ENCODE assay signal across 8 mouse cellular contexts in the genomic region with DNA sequence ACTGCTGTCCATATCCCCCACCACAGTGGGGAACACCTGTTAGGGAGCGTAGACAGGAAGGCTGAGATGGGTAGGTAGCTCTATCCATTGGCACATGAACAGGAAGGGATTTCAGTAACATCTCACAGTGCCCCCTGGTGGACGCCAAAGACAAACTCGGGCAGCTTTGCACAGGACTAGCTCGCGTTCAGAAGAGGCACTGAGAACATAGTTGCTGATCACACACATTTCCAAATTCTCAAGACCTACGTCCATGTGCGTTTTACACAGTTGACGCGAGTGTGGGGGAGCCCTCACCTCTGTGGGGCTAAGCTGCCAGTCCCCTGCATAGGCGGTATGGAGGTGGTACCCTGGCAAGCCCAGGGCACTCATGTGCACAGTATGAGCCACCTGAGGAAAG. TPM values are rescaled to one million over a fixed set of nuclear protein-coding genes. Genes with fewer than 3 reads are reported as not detected.
DNase-seq lines count a peak whose midpoint lies in the region; ATAC-seq and TF ChIP-seq lines count a peak whose summit lies in the region.

No protein-coding gene starts in this region.

- 8% methylated on average over 10 of the region's 10 CpGs for WGBS in forebrain, embryonic 14.5 days
- 5% methylated on average over 10 of the region's 10 CpGs for WGBS in neural tube, embryonic 15.5 days

- H3K36me3 ChIP-seq in ES-E14 (ENCODE audit: control insufficient read depth, insufficient read depth, low read length, poor library complexity, severe bottlenecking), result peaks cover 8% of the 10 kb centered on the region; the same call in 1 of the 2 replicates
- H3K36me3 ChIP-seq in forebrain, embryonic 14.5 days (ENCODE audit: control insufficient read depth, insufficient read depth, low read length), result peaks cover 23% of the 10 kb centered on the region
- peaks cover 19% of the 10 kb centered on the region for H3K36me3 ChIP-seq in neural tube, embryonic 15.5 days

- peak; percentile 10; the same call in 1 of the 2 replicates for ATAC-seq in forebrain, embryonic 14.5 days
- ATAC-seq in neural tube, embryonic 15.5 days (ENCODE audit: low FRiP score), result peak; percentile 46

- peak; percentile 85 for DNase-seq in ES-E14 (ENCODE audit: low read depth, low spot score)
- DNase-seq in cerebellum, adult 11 months, result peak; percentile 81
- DNase-seq in forebrain, embryonic 14.5 days (ENCODE audit: low spot score), result peak; percentile 89
- DNase-seq in heart, postnatal 14 days, result peak; percentile 88 to 92
- DNase-seq in layer of hippocampus, adult 18-20 months (ENCODE audit: low spot score in 2 of 2), result peak; percentile 82 to 92
- DNase-seq in lung, adult 18-20 months, result peak; percentile 79 to 86
- peak; percentile 95 for DNase-seq in testis, postnatal 10 days (ENCODE audit: low spot score)

- H3K4me3 ChIP-seq in ES-E14 (ENCODE audit: insufficient read depth in 1 of 2, low read depth in 1 of 2, low read length in 2 of 2, poor library complexity in 1 of 2, severe bottlenecking in 1 of 2), result peak overlapping the region in 1 of 2 experiments; percentile 42; a peak in 3 of 4 replicates
- peak overlapping the region; percentile 16; the same call in 1 of the 2 replicates for H3K4me3 ChIP-seq in forebrain, embryonic 14.5 days (ENCODE audit: low read depth, low read length)
- H3K4me3 ChIP-seq in neural tube, embryonic 15.5 days (replicated peaks), result peak overlapping the region; percentile 74

- in situ Hi-C loops in ES-E14 (cut with MboI; ENCODE audit: low sequenced_read_pairs in 2 of 2, unreplicated experiment in 2 of 2), result no loop called here

- intact Hi-C loops in heart, postnatal 14 days (cut with DNase I), result loop anchor here (1.0 to 2.0 kb wide), 2 partner anchors 57 to 104 kb away; no protein-coding TSS in a partner anchor

- H3K27me3 ChIP-seq in forebrain, embryonic 14.5 days (replicated peaks; ENCODE audit: control insufficient read depth, insufficient read depth, low read length), result no peaks in the 10 kb centered on the region
- H3K27me3 ChIP-seq in neural tube, embryonic 15.5 days (replicated peaks), result no peaks in the 10 kb centered on the region

- H3K4me2 ChIP-seq in forebrain, embryonic 14.5 days (ENCODE audit: low read length), result peak overlapping the region; percentile 85
- H3K4me2 ChIP-seq in neural tube, embryonic 15.5 days, result peak overlapping the region; percentile 90

- H3K27ac ChIP-seq in ES-E14 (ENCODE audit: insufficient read depth, low read depth, low read length, poor library complexity, severe bottlenecking), result no peak overlapping the region
- no peak overlapping the region for H3K27ac ChIP-seq in forebrain, embryonic 14.5 days (ENCODE audit: low read depth, low read length)
- no peak overlapping the region; the same call in 1 of the 2 replicates for H3K27ac ChIP-seq in neural tube, embryonic 15.5 days (replicated peaks)

- no peaks in the 10 kb centered on the region for H3K9me3 ChIP-seq in ES-E14 (ENCODE audit: control insufficient read depth, insufficient read depth, low read depth, low read length)
- no peaks in the 10 kb centered on the region for H3K9me3 ChIP-seq in forebrain, embryonic 14.5 days (replicated peaks; ENCODE audit: control insufficient read depth, low read length)
- no peaks in the 10 kb centered on the region for H3K9me3 ChIP-seq in neural tube, embryonic 15.5 days (replicated peaks)

- no peak overlapping the region; the same call in 1 of the 2 replicates for H3K9ac ChIP-seq in ES-E14 (ENCODE audit: insufficient read depth, low read depth, low read length, poor library complexity, severe bottlenecking)
- no peak overlapping the region for H3K9ac ChIP-seq in forebrain, embryonic 14.5 days (ENCODE audit: low read length)
- peak overlapping the region; percentile 66 for H3K9ac ChIP-seq in neural tube, embryonic 15.5 days (replicated peaks)

- H3K4me1 ChIP-seq in ES-E14 (ENCODE audit: control insufficient read depth in 2 of 2, insufficient read depth in 2 of 2, low read length in 2 of 2, poor library complexity in 1 of 2), result peaks cover 2 to 12% of the 10 kb centered on the region in 2 experiments; a peak in 3 of 4 replicates
- H3K4me1 ChIP-seq in forebrain, embryonic 14.5 days (ENCODE audit: control insufficient read depth, insufficient read depth, low read length), result peaks cover 6% of the 10 kb centered on the region
- peaks cover 18% of the 10 kb centered on the region for H3K4me1 ChIP-seq in neural tube, embryonic 15.5 days

TF ChIP-seq in ES-E14, 5 proteins besides CTCF, POLR2A, EP300 and RAD21:
- TF ChIP-seq ZC3H11A (IDR thresholded peaks at IDR 0.05; ENCODE audit: borderline replicate concordance, low read depth, low read length), result peak; percentile 34; the same call in 1 of the 2 replicates
- no peak for TF ChIP-seq ZNF384 (IDR thresholded peaks at IDR 0.05; ENCODE audit: low read depth, low read length)
- peak; percentile 46; the same call in 1 of the 2 replicates for TF ChIP-seq MAFK (IDR thresholded peaks at IDR 0.05; ENCODE audit: insufficient read depth, low read depth, low read length)
- no peak for TF ChIP-seq CHD2 (IDR thresholded peaks at IDR 0.05; ENCODE audit: low read depth, low read length)
- peak; percentile 47; the same call in 1 of the 2 replicates for TF ChIP-seq HCFC1 (IDR thresholded peaks at IDR 0.05; ENCODE audit: borderline replicate concordance, insufficient read depth, low read length)

RNA-seq across cellular contexts. Expression of a gene that starts 1.4 kb away (rescaled TPM):
- total RNA-seq in ES-E14 (2012; rRNA removed), result 22.0 and 27.5 TPM in 2 replicates
- polyA plus RNA-seq in forebrain, embryonic 14.5 days (2014; fragmentation: Nextera tagmentation; extraction: Ambion mirVana), result 45.0 and 49.2 TPM in 2 replicates
- 10 to 100 TPM; 86.2 to 92.8 TPM for total RNA-seq in heart, postnatal 14 days (2021)
- total RNA-seq in layer of hippocampus, adult 18-20 months (2021), result 10 to 100 TPM; 71.6 to 77.6 TPM
- 51.0 and 60.0 TPM in 2 replicates for polyA plus RNA-seq in neural tube, embryonic 15.5 days (2015; fragmentation: Nextera tagmentation; extraction: Ambion mirVana)

RNA-seq across cellular contexts. Expression of a gene that starts 4.0 kb away (rescaled TPM):
- 0.98 and 2.0 TPM in 2 replicates for total RNA-seq in ES-E14 (2012; rRNA removed)
- 0.88 and 1.9 TPM in 2 replicates for polyA plus RNA-seq in forebrain, embryonic 14.5 days (2014; fragmentation: Nextera tagmentation; extraction: Ambion mirVana)
- 1 to 10 TPM; 1.6 to 4.0 TPM for total RNA-seq in heart, postnatal 14 days (2021)
- 1 to 10 TPM; 2.2 to 3.1 TPM for total RNA-seq in layer of hippocampus, adult 18-20 months (2021)
- 11.1 and 12.9 TPM in 2 replicates for polyA plus RNA-seq in neural tube, embryonic 15.5 days (2015; fragmentation: Nextera tagmentation; extraction: Ambion mirVana)

RNA-seq across cellular contexts. Expression of a gene that starts 7.1 kb away (rescaled TPM):
- total RNA-seq in ES-E14 (2012; rRNA removed), result 0.71 and 1.2 TPM in 2 replicates
- 0.13 and 0.36 TPM in 2 replicates for polyA plus RNA-seq in forebrain, embryonic 14.5 days (2014; fragmentation: Nextera tagmentation; extraction: Ambion mirVana)
- under 1 TPM in 1 of 2 experiments, not detected in 1; 0.14 TPM for total RNA-seq in heart, postnatal 14 days (2021)
- total RNA-seq in layer of hippocampus, adult 18-20 months (2021), result under 1 TPM in 1 of 2 experiments, not detected in 1; 0.17 TPM
- 0.38 and 0.52 TPM in 2 replicates for polyA plus RNA-seq in neural tube, embryonic 15.5 days (2015; fragmentation: Nextera tagmentation; extraction: Ambion mirVana)

RNA-seq across cellular contexts. Expression of a gene that starts 13.3 kb away (rescaled TPM):
- 0.62 and 0.63 TPM in 2 replicates for total RNA-seq in ES-E14 (2012; rRNA removed)
- polyA plus RNA-seq in forebrain, embryonic 14.5 days (2014; fragmentation: Nextera tagmentation; extraction: Ambion mirVana), result 25.1 and 31.5 TPM in 2 replicates
- 10 to 100 TPM; 10.2 to 11.6 TPM for total RNA-seq in heart, postnatal 14 days (2021)
- total RNA-seq in layer of hippocampus, adult 18-20 months (2021), result 10 to 100 TPM; 16.3 to 20.8 TPM
- 32.0 and 46.6 TPM in 2 replicates for polyA plus RNA-seq in neural tube, embryonic 15.5 days (2015; fragmentation: Nextera tagmentation; extraction: Ambion mirVana)

RNA-seq across cellular contexts. Expression of a gene that starts 24.8 kb away (rescaled TPM):
- 0.63 and 2.2 TPM in 2 replicates for total RNA-seq in ES-E14 (2012; rRNA removed)
- 9.7 and 10.2 TPM in 2 replicates for polyA plus RNA-seq in forebrain, embryonic 14.5 days (2014; fragmentation: Nextera tagmentation; extraction: Ambion mirVana)
- total RNA-seq in heart, postnatal 14 days (2021), result 100 to 1,000 TPM; 180 to 188 TPM
- 10 to 100 TPM; 47.5 to 47.7 TPM for total RNA-seq in layer of hippocampus, adult 18-20 months (2021)
- 34.0 and 39.1 TPM in 2 replicates for polyA plus RNA-seq in neural tube, embryonic 15.5 days (2015; fragmentation: Nextera tagmentation; extraction: Ambion mirVana)
